Mouse (Mus musculus): ENCODE results near the gene Mindy1. TPM values are rescaled to one million over a fixed set of nuclear protein-coding genes. Genes with fewer than 3 reads are reported as not detected.

The Mindy1 gene
- polyA plus RNA-seq, 1 experiment from 2014 or later: 33.0 TPM

DNA sequence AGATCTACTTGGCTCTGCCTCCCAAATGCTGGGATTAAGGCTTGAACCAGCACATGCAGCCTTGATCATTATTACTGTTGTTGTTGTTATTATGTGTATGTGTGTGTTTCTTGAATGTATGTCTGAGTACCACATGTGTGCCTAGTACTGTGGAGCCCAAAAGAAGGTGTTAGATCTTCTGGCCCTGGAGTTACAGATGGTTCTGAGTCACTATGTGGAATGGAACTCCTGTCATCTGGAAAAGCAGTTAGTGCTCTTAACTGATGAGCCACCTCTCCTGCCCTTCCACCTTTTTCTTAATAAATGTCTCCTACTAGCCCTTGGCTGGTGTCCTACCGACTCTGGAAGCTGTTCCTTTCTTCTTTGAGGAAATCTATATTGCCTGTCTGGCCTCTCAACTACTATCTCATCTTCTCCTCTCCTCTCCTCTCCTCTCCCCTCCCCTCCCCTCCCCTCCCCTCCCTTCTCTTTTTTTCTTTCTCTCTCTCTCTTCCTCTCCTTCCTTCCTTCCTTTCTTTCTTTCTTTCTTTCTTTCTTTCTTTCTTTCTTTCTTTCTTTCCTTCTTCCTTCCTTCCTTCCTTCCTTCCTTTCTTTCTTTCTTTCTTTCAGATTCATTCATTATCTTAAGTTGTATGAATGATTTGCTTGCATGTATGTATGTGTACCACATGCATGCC, 33.3 kb upstream of the Mindy1 start:
- Histone ChIP-seq H3K4me3 (no peak overlapping the region), H3K27me3 (ENCODE audit: low read depth, poor library complexity, severe bottlenecking) (no peaks in the 10 kb centered on the region), H3K36me3 (peaks cover 17% of the 10 kb centered on the region), H3K9me3 (replicated peaks) (no peaks in the 10 kb centered on the region), H3K27ac (no peak overlapping the region), H3K4me1 (0 out of 2 replicates have a peak, but pooled peaks cover 5% of the 10 kb centered on the region)
- 59% methylated on average over 1 of the region's 1 CpGs for WGBS
- no peak for DNase-seq (ENCODE audit: low spot score)

DNA sequence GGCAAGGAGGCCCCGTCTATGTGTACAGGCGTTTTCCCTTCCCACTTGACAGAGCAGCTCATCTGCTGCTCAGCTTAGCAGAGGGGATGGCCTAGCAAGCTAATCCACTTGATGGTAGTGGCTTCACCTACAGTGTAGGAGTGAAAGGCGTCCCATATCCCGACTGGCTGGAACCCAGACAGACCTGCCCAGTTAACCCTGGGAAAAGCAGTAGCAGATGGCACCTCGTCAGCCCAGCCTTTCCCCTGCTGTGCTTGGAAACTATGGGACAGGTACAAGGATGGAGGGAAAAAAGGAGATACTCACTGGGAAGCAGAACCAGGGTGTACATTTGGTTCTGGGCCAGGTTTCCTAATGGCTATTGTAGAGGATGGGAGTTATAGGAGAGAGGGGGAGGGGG, 30.8 kb upstream of the Mindy1 start:
- Histone ChIP-seq H3K27ac (no peak overlapping the region), H3K36me3 (peaks cover 38% of the 10 kb centered on the region), H3K4me1 (0 out of 2 replicates have a peak, but pooled peaks cover 5% of the 10 kb centered on the region), H3K27me3 (ENCODE audit: low read depth, poor library complexity, severe bottlenecking) (no peaks in the 10 kb centered on the region), H3K4me3 (no peak overlapping the region), H3K9me3 (replicated peaks) (no peaks in the 10 kb centered on the region)
- no peak for DNase-seq (ENCODE audit: low spot score)
- 81% methylated on average over 5 of the region's 5 CpGs for WGBS

DNA sequence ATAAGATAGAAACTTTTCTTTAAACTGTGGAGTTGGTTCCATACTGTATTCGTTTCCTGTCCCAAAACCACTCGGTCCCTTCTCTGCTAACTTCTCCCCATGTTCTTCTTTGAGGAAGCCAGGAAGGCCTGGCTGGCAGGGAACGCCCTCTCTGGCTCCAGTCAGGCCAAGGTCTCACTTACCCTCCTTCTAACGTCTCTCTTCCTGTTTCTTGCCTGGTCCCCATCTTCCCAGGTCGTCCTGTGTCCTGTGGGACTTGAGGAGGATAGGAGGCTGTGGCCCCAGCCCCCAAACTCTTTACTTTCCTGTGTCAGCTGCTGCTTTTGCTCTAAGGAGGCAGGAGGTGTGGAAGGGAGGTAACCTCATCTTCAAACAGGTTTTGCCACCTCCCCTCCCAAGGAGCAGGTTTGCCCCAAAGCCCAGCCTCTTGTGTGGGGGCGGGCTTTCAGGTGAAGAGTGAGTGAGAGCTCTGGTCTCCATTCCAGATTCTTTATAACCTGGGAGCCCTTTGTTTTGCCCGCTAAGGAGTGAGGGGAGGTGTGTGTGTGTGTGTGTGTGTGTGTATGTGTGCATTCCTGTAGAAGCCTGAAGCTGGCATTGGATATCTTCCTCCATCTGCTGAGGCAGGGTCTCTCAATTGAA, 30.2 kb upstream of the Mindy1 start, which contains the start of gene Bnipl:
Bnipl (minus strand) TSS at position 411 of the 642 bp plus-strand sequence.
- Histone ChIP-seq H3K27ac (no peak within 1 kb of the TSS), H3K4me1 (0 out of 2 replicates have a peak, but pooled peaks cover 5% of the 10 kb centered on the region), H3K27me3 (ENCODE audit: low read depth, poor library complexity, severe bottlenecking) (no peaks in the 10 kb centered on the region), H3K36me3 (peaks cover 40% of the 10 kb centered on the region), H3K9me3 (replicated peaks) (no peaks in the 10 kb centered on the region), H3K4me3 (no peak within 1 kb of the TSS)
- DNase-seq (ENCODE audit: low spot score): no peak
- WGBS: 46% methylated on average over 7 of the region's 7 CpGs

DNA sequence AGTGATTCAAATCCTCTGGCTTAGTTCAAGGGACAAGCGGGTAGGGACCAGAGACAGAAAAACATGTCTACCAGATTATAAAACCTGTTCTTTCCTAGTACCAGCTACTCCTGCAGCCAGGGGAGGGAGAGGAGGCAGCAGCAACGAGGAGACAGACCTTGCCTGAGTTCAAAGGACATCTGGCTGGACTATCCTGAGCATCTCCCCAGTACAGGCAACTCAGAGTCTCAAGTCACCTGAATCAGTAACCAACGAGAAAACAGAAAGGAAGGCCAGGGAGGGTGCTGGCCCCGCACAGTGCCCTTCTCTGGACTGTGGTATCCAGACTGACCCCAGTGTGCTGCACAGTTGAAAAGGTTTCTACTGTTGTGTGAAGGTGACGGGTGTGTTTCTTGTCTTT, 24.2 kb upstream of the Mindy1 start:
- H3K4me3 ChIP-seq: no peak overlapping the region

DNA sequence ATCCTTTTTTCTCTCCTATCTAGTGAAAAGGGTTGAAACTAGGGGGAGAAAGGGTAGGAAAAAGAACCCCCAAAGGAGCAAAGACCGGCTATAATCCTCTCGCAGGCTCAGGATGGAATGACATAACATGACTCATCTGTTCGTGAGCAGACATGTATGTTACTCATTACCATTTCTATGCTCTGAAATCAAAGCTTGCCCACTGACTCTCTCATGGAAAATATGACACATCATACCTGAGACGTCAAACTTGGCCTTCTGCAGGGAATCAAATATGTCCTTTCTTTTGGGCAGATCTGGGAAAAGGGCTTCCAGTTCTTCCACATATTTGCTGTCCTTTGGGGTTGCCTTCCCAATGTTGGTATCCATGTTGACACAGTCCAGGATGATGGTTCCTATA, 19.2 kb upstream of the Mindy1 start:
- WGBS: 96% methylated on average over 4 of the region's 4 CpGs
- DNase-seq (ENCODE audit: low spot score): no peak
- Histone ChIP-seq H3K27me3 (ENCODE audit: low read depth, poor library complexity, severe bottlenecking) (no peaks in the 10 kb centered on the region), H3K36me3 (peaks cover 90% of the 10 kb centered on the region), H3K4me3 (no peak overlapping the region), H3K4me1 (peaks cover 8% of the 10 kb centered on the region), H3K9me3 (replicated peaks) (no peaks in the 10 kb centered on the region), H3K27ac (no peak overlapping the region)

More for the DNA sequence above, 24.2 kb upstream of the Mindy1 start:
- DNase-seq (ENCODE audit: low spot score): no peak
- no peaks in the 10 kb centered on the region for H3K9me3 ChIP-seq (replicated peaks)
- no peaks in the 10 kb centered on the region for H3K4me1 ChIP-seq
- WGBS: 84% methylated on average over 5 of the region's 5 CpGs
- H3K27ac ChIP-seq: no peak overlapping the region
- H3K36me3 ChIP-seq: peaks cover 94% of the 10 kb centered on the region
- H3K27me3 ChIP-seq (ENCODE audit: low read depth, poor library complexity, severe bottlenecking): no peaks in the 10 kb centered on the region

DNA sequence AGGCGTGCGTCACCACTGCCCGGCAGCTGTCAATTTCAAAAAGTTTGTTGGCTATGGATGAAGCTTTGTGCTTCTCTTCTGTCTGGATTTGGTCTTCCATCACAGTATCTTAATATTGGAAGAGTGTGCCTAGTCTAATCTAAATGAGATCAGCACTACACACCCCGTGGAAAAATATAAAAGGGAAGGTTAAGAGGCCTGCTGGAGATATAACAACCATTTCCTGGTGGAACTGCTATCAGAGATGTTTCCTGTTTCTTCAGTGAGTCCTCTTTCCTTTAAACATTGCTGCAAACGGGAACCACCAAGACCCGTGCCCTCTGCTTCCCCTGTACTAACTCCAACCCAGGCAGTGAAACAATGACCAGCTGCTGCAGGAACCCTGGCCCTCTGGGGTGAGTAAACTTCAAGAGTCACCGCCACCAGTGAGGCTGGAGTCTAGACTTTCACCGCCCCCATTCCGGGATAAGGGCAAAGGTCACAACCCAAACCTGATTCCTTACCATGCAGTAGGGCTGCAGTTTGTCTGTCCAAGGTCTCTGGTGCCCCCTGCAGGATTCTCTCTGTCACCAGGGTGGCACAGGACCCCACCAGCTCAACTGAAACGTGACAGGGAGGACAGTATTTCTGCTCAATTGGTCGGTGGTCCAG, 17.9 kb upstream of the Mindy1 start:
- no peaks in the 10 kb centered on the region for H3K27me3 ChIP-seq (ENCODE audit: low read depth, poor library complexity, severe bottlenecking)
- 46% methylated on average over 11 of the region's 11 CpGs for WGBS
- peak; percentile 78 for DNase-seq (ENCODE audit: low spot score)
- peaks cover 90% of the 10 kb centered on the region for H3K36me3 ChIP-seq
- no peak overlapping the region for H3K4me3 ChIP-seq
- peaks cover 8% of the 10 kb centered on the region for H3K4me1 ChIP-seq
- peak overlapping the region; percentile 47; the same call in 1 of the 2 replicates for H3K27ac ChIP-seq
- no peaks in the 10 kb centered on the region for H3K9me3 ChIP-seq (replicated peaks)

DNA sequence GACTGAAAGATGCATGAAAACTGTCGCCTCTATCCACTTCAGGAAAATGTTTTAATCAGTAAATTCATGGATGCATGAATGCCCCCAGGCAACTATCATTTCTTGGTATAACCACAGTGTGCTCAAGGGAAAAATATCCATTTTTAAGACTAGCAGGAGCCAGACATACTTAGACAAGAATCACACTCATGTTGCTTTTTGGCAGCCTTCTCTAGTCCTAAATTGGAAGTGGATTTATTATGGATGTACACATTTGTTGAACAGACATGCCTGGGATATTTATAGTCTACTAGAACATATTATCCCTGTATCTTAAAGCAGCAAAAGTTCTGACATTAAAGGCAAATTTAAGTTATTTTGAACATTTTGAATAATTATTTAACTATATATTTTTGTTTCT, 16.4 kb upstream of the Mindy1 start:
- H3K27ac ChIP-seq: no peak overlapping the region
- WGBS: 95% methylated on average over 1 of the region's 1 CpGs
- no peak overlapping the region for H3K4me3 ChIP-seq
- H3K36me3 ChIP-seq: peaks cover 89% of the 10 kb centered on the region
- peaks cover 8% of the 10 kb centered on the region for H3K4me1 ChIP-seq
- no peaks in the 10 kb centered on the region for H3K27me3 ChIP-seq (ENCODE audit: low read depth, poor library complexity, severe bottlenecking)
- no peak for DNase-seq (ENCODE audit: low spot score)
- H3K9me3 ChIP-seq (replicated peaks): no peaks in the 10 kb centered on the region

DNA sequence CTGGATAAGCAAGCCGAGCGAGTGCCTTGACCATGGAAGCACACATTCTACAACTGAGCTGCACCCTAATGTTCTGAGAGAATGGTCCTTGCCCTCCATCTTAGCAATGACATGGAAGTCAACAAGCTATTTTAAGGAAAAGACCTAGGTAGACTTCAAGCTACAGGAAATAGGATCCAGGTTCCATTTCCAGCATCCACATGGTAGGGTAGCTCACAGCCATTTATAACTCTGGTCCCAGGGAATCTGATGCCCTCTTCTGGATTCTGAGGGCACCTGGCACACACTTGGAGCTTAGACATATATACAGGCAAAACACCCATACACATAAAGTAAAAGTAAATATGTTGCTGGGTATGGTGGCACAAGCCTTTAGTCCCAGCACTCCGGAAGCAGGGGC, 15.1 kb upstream of the Mindy1 start:
- no peak overlapping the region for H3K27ac ChIP-seq
- H3K36me3 ChIP-seq: peaks cover 81% of the 10 kb centered on the region
- H3K4me1 ChIP-seq: peaks cover 8% of the 10 kb centered on the region
- no peak overlapping the region for H3K4me3 ChIP-seq
- DNase-seq (ENCODE audit: low spot score): no peak
- no peaks in the 10 kb centered on the region for H3K9me3 ChIP-seq (replicated peaks)
- 94% methylated on average over 3 of the region's 3 CpGs for WGBS
- no peaks in the 10 kb centered on the region for H3K27me3 ChIP-seq (ENCODE audit: low read depth, poor library complexity, severe bottlenecking)

DNA sequence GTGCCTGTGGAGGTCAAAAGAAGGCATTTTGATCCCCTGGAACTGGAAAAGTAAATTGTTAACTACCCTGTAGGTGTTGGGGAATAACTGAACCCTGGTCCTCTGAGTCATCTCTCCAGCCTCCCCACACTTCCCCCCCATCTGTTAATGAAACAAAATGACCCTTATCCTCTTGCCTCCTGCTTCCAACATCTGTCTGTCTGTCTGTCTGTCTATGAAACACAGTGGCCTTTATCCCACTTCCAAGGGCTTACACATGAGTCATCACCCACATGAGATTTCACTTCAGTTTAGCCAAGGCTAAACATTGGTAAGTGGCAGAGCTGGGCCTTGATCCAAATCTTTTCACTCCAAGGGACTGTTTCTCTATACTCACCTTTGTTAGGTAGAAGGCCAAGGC, 13.3 kb upstream of the Mindy1 start:
- Histone ChIP-seq H3K27ac (no peak overlapping the region), H3K36me3 (peaks cover 69% of the 10 kb centered on the region), H3K27me3 (ENCODE audit: low read depth, poor library complexity, severe bottlenecking) (no peaks in the 10 kb centered on the region), H3K4me1 (peaks cover 8% of the 10 kb centered on the region), H3K9me3 (replicated peaks) (no peaks in the 10 kb centered on the region), H3K4me3 (no peak overlapping the region)
- DNase-seq (ENCODE audit: low spot score): no peak

DNA sequence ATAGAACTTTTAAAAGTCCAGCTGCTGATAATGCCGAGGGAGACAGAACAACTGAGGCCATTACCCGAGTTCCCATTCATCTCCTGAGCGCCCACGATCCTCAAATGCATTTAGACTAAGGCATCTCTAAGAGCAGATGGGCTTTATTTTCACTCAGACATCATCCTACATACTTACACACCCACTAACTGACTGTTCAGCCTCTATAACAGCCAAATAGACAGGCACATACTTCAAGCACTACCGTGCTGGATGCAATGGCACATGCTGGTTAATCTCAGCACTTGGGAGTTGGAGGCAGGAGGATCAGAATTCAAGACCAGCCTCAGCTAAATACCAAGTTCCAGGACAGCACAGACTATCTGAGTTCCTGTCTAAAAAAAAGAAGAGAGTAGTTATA, 11.4 kb upstream of the Mindy1 start:
- Histone ChIP-seq H3K36me3 (peaks cover 60% of the 10 kb centered on the region), H3K4me1 (no peaks in the 10 kb centered on the region; the same call in 1 of the 2 replicates), H3K27me3 (ENCODE audit: low read depth, poor library complexity, severe bottlenecking) (no peaks in the 10 kb centered on the region), H3K4me3 (no peak overlapping the region), H3K9me3 (replicated peaks) (no peaks in the 10 kb centered on the region), H3K27ac (no peak overlapping the region)
- DNase-seq (ENCODE audit: low spot score): no peak
- 87% methylated on average over 5 of the region's 5 CpGs for WGBS

DNA sequence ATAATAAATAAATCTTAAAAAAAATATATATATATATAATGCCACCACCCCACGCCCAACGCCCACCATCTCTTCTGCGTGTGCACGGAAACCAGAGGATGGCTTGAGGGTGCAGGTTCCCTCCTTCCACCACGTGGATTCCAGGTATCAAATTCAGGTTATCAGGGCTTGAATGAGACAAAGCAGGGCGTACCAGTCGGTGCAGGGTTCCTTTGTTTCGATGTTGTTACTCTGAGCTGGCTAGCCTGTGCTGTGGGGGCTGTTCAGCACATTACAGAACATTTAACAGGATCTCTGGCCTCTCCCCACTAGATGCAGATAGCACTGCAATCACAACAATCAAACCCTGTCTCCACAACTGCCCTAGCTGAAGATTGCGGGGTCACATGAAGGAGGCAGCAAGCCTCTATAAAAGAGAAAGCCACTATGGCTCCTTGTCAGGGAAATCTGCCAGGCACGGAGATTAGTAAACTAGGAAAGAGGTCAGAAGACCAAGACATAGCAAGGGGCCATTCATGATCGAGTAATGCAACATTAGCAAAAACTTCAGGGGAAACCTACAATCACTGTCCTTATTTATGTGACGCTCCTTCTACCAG, 10.3 kb upstream of the Mindy1 start:
- Histone ChIP-seq H3K36me3 (peaks cover 60% of the 10 kb centered on the region), H3K4me3 (no peak overlapping the region), H3K4me1 (no peaks in the 10 kb centered on the region; the same call in 1 of the 2 replicates), H3K27me3 (ENCODE audit: low read depth, poor library complexity, severe bottlenecking) (no peaks in the 10 kb centered on the region), H3K9me3 (replicated peaks) (no peaks in the 10 kb centered on the region), H3K27ac (no peak overlapping the region)
- WGBS: 87% methylated on average over 12 of the region's 12 CpGs
- no peak for DNase-seq (ENCODE audit: low spot score)

DNA sequence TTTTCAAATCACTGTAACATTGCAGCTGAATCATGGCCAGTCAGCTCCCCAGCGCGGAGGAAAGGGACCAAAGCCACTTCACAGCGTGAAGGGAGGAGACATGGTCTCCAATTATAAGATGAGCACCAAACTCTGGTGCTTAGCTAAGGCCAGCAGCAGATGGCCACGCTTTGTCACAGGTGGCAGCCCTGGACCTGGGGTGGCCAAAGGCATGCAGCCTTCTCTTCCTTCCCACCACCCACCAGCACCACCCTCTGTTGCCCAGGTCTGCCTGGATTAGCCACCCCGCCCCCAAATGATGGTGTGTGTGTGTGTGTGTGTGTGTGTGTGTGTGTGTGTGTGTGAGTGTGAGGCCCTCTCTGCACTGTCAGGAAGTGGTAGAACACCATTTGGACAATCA, 7.7 kb upstream of the Mindy1 start:
- H3K36me3 ChIP-seq: peaks cover 40% of the 10 kb centered on the region
- DNase-seq (ENCODE audit: low spot score): no peak
- 85% methylated on average over 5 of the region's 5 CpGs for WGBS
- H3K27me3 ChIP-seq (ENCODE audit: low read depth, poor library complexity, severe bottlenecking): no peaks in the 10 kb centered on the region
- no peaks in the 10 kb centered on the region; the same call in 1 of the 2 replicates for H3K4me1 ChIP-seq
- no peak overlapping the region for H3K4me3 ChIP-seq
- no peak overlapping the region for H3K27ac ChIP-seq
- H3K9me3 ChIP-seq (replicated peaks): no peaks in the 10 kb centered on the region

DNA sequence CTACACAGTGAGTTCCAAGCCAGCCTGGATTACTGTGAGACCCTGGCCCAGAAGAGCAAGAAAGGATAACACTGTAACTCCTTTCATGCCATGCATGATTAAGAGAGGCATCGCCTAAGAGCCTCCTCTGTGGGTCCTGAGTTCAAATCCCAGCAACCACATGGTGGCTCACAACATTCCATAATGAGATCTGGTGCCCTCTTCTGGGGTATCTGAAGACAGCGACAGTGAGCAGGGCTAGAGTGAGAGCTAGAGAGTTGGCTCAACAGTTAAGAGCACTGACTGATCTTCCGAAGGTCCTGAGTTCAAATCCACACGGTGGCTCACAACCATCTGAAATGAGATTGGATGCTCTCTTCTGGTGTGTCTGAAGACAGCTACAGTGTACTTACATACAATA, 6.7 kb upstream of the Mindy1 start:
- H3K27ac ChIP-seq: no peak overlapping the region
- no peak overlapping the region for H3K4me3 ChIP-seq
- H3K4me1 ChIP-seq: no peaks in the 10 kb centered on the region; the same call in 1 of the 2 replicates
- H3K9me3 ChIP-seq (replicated peaks): no peaks in the 10 kb centered on the region
- H3K36me3 ChIP-seq: peaks cover 34% of the 10 kb centered on the region
- H3K27me3 ChIP-seq (ENCODE audit: low read depth, poor library complexity, severe bottlenecking): no peaks in the 10 kb centered on the region
- WGBS: 93% methylated on average over 4 of the region's 4 CpGs
- no peak for DNase-seq (ENCODE audit: low spot score)

All from limb, embryonic 10.5 days (tissue).